Mouse (Mus musculus) cortical plate, adult 2 months (tissue): Measurements from ENCODE around the gene Gm5431. TPM values are rescaled to one million over a fixed set of nuclear protein-coding genes. Genes with fewer than 3 reads are reported as not detected.

Source experiments
- H3K27ac ChIP-seq: fragments of 200-500 bp; 2 replicates; pipeline ENCODE4 v1.5.1; 2012; ENCODE audit warnings: low read length, control low read depth, inconsistent platforms; ENCODE audit not compliant: insufficient read depth
- H3K4me1 ChIP-seq: fragments of 200-500 bp; 2 replicates; pipeline ENCODE4 v1.6.1; 2011; ENCODE audit warnings: low read length; ENCODE audit not compliant: control insufficient read depth, insufficient read depth
- H3K4me3 ChIP-seq: fragments of 200-500 bp; 2 replicates; pipeline ENCODE4 v1.5.1; 2011; ENCODE audit warnings: mild to moderate bottlenecking, low read length, control low read depth; ENCODE audit not compliant: insufficient read depth
- CTCF ChIP-seq: fragments of 200-500 bp; IDR thresholded peaks from 2 replicates; pipeline ENCODE4 v1.5.1; 2011; ENCODE audit warnings: mild to moderate bottlenecking, control low read depth, low read length; ENCODE audit not compliant: insufficient read depth; ENCODE audit errors: extremely low read depth
- POLR2A ChIP-seq: fragments of 200-500 bp; IDR thresholded peaks from 2 replicates; pipeline ENCODE4 v1.6.1; 2011; ENCODE audit warnings: mild to moderate bottlenecking, low read length, control low read depth; ENCODE audit not compliant: insufficient read depth; ENCODE audit errors: extremely low read depth
- polyA plus RNA-seq: library from polyadenylated mRNA; depleted of rRNA; stranded (reverse); fragments of >200 nt; gene quantifications from 2 replicates; pipeline ENCODE4 v1.2.3, GENCODE M21; 2012

Gene Gm5431
- polyA plus RNA-seq, 1 experiment, result 0.19 TPM

DNA sequence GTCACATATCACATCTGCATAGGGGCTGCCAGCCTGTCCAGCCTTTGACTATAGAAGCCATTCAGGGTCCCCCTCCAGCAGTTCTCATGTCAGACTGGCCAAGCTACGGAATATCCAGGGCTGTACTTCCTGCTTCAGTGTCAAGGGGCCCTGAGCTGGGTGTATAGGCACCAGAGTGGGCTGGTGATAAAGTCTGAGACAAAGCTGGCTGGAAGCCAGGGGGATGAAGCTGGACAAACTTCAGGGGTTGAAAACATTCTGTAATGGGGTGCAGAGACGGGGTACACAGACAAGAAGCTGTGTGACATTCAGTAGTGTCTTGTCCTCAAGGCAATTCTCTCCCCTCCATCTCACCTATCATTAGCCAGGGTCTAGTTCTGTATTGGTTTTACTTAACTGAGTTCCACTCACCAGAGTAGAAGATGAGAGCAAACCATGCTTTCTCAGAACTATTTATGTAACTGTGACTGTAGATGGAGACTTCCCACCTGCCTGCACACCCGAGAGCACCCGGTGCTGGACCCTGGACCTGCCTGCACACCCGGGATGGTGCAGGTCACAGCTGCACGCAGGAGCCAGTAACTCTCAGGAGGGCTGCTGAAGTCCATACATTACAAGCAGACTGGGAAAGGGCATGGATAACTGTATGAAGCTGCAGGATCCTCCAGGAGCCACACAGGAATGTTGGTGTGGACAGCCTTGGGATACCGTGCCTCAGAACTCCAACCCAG is 32.5 kb downstream of the Gm5431 start:
- TF ChIP-seq POLR2A (no peak), CTCF (no peak)
- Histone ChIP-seq H3K4me1 (no peaks in the 10 kb centered on the region), H3K27ac (no peak overlapping the region), H3K4me3 (peak overlapping the region; percentile 19; the same call in 1 of the 2 replicates)

DNA sequence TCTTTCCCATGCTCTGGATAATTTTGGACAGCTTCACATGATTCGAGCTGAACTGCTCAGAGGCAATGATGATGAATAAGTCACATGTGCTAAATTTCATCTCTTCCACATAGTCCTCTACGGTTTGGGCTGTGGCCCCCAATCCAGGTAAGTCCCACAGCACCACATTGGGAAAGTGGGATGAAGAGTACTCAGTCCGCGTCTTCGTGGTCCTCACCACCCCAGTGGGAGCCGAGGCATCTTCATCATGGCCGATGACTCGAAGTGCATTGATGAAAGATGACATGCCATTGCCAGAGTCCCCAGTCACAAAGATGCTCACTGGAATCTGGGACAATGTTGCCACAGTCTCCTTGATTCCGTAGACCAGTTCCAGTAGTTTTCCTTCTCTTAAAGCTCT is 35.5 kb downstream of the Gm5431 start:
- no peak for TF ChIP-seq CTCF
- no peak for TF ChIP-seq POLR2A
- H3K27ac ChIP-seq, result no peak overlapping the region

DNA sequence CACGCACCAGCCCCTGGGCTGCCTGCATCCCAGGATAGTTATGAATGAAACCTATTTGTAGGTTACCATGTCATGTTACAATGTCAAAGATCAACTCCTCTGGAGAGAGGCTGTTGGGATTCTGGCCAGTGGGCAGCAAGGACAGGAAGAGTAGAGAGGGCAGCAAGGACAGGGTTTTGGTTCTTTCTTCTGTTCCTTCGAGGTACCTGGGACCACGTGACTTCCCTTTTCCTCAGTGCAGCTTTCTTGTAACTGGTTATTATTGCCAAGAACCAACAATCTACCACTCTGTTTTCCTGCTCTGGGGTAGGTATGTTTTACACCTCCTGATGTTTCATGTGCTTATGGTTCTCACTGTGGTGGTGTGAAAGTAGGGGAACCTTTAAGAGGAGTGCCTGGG is 38.2 kb downstream of the Gm5431 start:
- TF ChIP-seq POLR2A, result no peak
- TF ChIP-seq CTCF, result no peak
- Histone ChIP-seq H3K4me3 (no peak overlapping the region), H3K27ac (no peak overlapping the region), H3K4me1 (no peaks in the 10 kb centered on the region)

More for the DNA sequence above, 35.5 kb downstream of the Gm5431 start:
- H3K4me1 ChIP-seq, result no peaks in the 10 kb centered on the region
- H3K4me3 ChIP-seq, result no peak overlapping the region

DNA sequence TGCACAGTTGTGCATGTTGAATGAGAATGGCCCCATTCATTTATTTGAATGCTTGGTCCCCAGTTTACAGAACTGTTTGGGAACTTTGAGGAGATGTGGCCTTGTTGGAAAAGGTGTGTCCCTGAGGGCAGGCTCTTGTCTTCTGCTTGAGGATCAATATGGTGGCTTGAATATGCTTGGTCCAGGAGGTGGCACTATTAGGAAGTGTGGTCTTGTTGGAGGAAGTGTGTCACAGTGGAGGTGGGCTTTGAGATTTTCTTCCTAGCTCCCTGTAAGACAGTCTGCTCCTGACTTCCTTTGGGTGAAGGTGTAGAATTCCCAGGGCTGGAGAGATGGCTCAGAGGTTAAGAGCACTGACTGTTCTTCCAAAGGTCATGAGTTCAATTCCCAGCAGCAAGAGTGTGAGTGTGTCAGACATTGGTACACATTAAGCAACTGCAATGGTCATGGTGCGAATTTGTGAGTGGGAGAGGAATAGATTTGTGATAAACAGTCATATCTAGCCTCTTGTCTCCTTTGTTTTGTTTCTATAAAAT is 39.2 kb downstream of the Gm5431 start:
- Histone ChIP-seq H3K4me1 (no peaks in the 10 kb centered on the region), H3K4me3 (no peak overlapping the region), H3K27ac (no peak overlapping the region)
- TF ChIP-seq POLR2A, result no peak

DNA sequence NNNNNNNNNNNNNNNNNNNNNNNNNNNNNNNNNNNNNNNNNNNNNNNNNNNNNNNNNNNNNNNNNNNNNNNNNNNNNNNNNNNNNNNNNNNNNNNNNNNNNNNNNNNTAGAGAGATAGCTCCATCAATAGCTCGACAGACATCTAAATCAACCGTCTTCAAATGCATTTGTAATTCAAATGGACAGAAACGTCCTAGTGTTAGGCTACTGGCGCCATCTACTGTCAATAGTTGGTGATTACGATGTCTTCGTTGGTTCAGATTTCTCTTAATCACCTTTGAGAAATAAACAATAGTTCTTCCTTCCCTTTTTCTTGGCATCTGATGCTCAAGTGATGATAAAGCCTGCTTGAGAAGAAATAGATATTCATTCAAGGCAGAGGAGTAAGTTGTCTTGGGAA is 43.0 kb downstream of the Gm5431 start:
- 0 out of 2 replicates have a peak, but pooled peaks have one; percentile 32 for TF ChIP-seq CTCF
- TF ChIP-seq POLR2A, result no peak
- Histone ChIP-seq H3K27ac (no peak overlapping the region), H3K4me3 (no peak overlapping the region; the same call in 1 of the 2 replicates), H3K4me1 (peaks cover 1% of the 10 kb centered on the region; the same call in 1 of the 2 replicates)

DNA sequence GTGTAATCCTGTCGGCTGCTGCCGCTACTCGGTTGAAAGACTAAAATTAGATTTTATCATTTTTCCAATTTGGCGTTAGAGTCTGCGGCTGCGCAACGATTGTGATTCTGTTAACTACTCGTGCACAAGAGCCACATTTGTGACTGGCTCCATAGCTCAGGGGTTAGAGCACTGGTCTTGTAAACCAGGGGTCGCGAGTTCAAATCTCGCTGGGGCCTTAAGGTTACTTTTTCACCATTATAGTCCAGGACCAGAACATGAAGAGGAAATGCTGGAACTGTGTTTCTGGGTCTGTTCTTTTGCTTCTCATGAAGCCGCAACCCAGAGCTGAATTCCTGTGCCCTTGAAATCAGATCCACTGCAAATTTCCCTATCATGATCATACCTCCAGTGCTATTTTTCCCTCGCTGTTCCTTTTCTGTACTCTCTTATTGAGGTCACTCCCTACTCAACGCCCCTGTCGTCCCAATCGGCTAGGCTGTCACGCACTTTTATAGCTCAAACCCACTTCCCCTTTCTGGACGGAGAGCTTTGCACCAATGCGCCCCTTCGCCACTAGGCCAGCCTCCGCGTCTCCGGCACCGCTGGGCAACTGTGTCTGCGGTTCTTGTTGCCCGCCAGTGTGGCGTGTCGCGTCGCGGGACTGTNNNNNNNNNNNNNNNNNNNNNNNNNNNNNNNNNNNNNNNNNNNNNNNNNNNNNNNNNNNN is 48.4 kb downstream of the Gm5431 start:
- H3K27ac ChIP-seq, result no peak overlapping the region

DNA sequence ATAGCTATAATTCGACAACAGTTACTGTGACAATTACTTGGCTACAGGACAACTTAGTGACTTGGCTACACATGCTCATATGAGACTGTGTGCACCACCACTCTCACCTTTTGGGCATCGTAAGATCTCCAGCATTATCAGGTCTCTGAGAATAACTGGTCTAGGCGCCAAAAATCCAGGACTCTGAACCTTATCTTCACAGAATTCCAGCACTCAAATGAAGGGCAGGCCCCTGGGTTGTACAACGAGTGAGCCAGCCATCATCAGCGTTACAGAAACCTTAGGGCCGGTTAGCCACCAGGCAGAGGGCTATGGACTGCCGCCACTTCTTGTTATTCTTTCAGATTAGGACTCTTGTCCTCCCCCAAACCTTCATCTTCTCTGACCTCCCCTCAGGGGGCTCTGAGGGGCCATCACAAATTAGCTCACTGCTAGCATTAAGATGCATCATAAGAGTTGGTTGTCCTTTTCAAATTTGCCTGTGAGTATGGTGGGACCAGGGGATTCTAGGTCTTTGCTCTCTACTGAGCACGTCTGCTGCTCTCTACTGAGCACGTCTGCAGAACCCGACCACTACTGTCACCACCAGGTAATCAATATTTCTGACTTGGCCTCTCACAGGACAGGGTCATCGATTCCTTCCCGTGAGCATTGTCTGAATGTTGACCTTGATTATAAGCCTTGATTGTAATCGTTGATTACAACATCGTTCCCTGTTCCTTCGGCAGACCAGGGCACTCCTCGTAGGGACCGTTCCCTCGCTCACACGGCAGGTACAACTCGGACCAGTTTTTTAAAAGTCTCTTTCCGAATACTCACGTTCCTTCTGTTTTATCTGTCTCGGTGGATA is 49.2 kb downstream of the Gm5431 start:
- TF ChIP-seq POLR2A (no peak), CTCF (no peak)

More for the DNA sequence above, 48.4 kb downstream of the Gm5431 start:
- peak overlapping the region; percentile 91 for H3K4me3 ChIP-seq
- TF ChIP-seq CTCF (no peak), POLR2A (no peak)
- peaks cover 4% of the 10 kb centered on the region for H3K4me1 ChIP-seq

DNA sequence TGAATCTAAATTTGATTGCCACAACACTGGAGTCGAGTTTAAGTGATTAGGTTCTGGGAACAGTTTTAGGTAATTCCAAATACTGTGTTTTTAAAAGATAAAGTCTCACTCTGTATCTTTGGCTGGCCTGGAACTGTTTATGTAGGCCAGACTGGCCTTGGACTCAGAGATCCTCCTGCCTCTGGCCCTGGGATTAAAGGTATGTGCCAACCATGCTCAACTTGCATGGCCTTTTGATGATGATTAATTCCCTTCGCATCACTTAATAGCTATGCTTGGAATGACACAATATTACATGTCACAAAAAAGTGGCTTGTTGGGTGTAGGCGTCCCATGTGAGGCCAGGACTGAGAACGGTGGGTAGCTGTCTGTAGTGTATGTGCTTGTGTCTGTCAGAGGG is 49.8 kb downstream of the Gm5431 start:
- TF ChIP-seq CTCF (no peak), POLR2A (no peak)
- Histone ChIP-seq H3K4me3 (no peak overlapping the region), H3K27ac (no peak overlapping the region), H3K4me1 (peaks cover 4% of the 10 kb centered on the region)

More for the DNA sequence above, 49.2 kb downstream of the Gm5431 start:
- H3K4me3 ChIP-seq, result peak overlapping the region; percentile 91
- H3K27ac ChIP-seq, result no peak overlapping the region
- H3K4me1 ChIP-seq, result peaks cover 4% of the 10 kb centered on the region
